Mouse (Mus musculus) E14TG2a.4 (cell line): ENCODE results near the gene Mslnl.

ENCODE experiments used
- CTCF ChIP-seq: conservative IDR thresholded peaks from 2 replicates; pipeline ENCODE4 v1.5.1; 2014; ENCODE audit warnings: low read length
- NANOG ChIP-seq: IDR thresholded peaks from 2 replicates; pipeline ENCODE4 v1.6.1; 2014; ENCODE audit warnings: borderline replicate concordance, low read length, mixed read lengths
- POU5F1 ChIP-seq: IDR thresholded peaks from 2 replicates; pipeline ENCODE4 v1.6.1; 2014; ENCODE audit warnings: low read length, borderline replicate concordance

GRCm38 (mm10) chr17:25749314-25749713 is 13.5 kb downstream of the Mslnl start:
- TF ChIP-seq CTCF: no peak
- TF ChIP-seq NANOG: no peak
- TF ChIP-seq POU5F1: no peak
